Mouse (Mus musculus) hindlimb bud, embryonic 11.5 days (tissue): ENCODE measurements at regions not wholly inside any gene's neighbourhood (a gene's known extent, or its start where the extent isn't known, plus 50 kb on each side); places are given as distances from the start of the nearest gene placed in this dataset.

Source experiments
- DNase-seq: peaks from one replicate; pipeline ENCODE4 v3.0.0-alpha.2; 2012; ENCODE audit warnings: low read depth, low spot score; ENCODE audit errors: extremely low spot score

GRCm38 (mm10) chr7:117739706-117740105, 358.9 kb downstream of the Xylt1 start:
- DNase-seq, result no peak

- no peak for DNase-seq
These were observed 354.9 kb downstream of the Xylt1 start for GRCm38 (mm10) chr7:117735699-117736020.

- DNase-seq, result no peak
These were observed 354.4 kb downstream of the Xylt1 start for GRCm38 (mm10) chr7:117734994-117735698.

GRCm38 (mm10) chr7:117729067-117729466, 348.3 kb downstream of the Xylt1 start:
- DNase-seq, result no peak
